Mouse (Mus musculus) E14TG2a.4 (cell line): ENCODE measurements around the gene Calcrl.

Experiments
- CTCF ChIP-seq: conservative IDR thresholded peaks from 2 replicates; pipeline ENCODE4 v1.5.1; 2014; ENCODE audit warnings: low read length
- NANOG ChIP-seq: IDR thresholded peaks from 2 replicates; pipeline ENCODE4 v1.6.1; 2014; ENCODE audit warnings: borderline replicate concordance, low read length, mixed read lengths
- POU5F1 ChIP-seq: IDR thresholded peaks from 2 replicates; pipeline ENCODE4 v1.6.1; 2014; ENCODE audit warnings: low read length, borderline replicate concordance

- TF ChIP-seq CTCF = no peak
- no peak for TF ChIP-seq NANOG
- TF ChIP-seq POU5F1 = no peak
These were observed 56.0 kb downstream of the Calcrl start for GRCm38 (mm10) chr2:84369256-84369655.
